Mouse (Mus musculus) embryonic fibroblast, embryonic 13.5 days (primary cell): ENCODE data around the gene Gna11.

Source experiments
- CTCF ChIP-seq: IDR thresholded peaks from 2 replicates; pipeline ENCODE4 v1.5.1; 2011; ENCODE audit warnings: mild to moderate bottlenecking, control low read depth, low read length, moderate library complexity, borderline replicate concordance; ENCODE audit not compliant: insufficient read depth
- POLR2A ChIP-seq: IDR thresholded peaks from 2 replicates; pipeline ENCODE4 v1.6.1; 2011; ENCODE audit warnings: low read depth, mild to moderate bottlenecking, control low read depth, low read length, moderate library complexity

DNA sequence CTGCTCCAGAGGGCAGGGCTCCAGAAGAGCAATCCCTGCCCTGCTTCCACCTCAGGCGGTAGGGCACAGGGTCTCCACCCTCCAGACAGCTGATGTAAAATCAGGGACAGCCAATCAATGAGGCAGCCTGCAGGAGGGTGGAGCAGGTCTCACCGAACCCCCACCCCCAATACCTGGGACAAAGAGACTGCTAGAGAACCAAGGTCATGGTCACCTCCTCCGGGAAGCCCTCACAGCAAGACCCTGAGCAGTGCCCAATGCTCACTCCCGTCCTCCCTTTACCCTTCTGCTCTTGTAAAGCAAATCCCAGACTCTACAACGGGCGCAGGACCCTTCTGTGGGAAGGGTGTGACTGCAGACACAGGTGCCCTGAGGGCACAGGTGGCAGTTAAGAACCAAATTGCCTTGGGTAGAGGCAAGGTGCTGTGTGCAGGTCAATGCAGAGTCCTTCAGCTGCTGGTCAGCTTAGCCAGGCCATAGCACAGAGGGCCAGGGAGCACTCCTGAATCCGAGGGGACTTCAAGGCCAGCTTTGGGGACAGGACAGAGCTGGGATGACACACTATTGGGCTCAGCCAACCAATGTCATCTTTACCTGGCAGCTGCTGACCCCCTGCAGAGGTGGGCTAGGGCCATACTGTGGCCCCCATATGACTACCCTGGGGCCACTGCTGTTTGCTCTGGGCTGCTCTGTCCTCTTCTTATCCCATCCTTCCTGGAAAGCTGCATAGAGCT, 2.1 kb downstream of the Gna11 start:
- TF ChIP-seq CTCF (no peak), POLR2A (no peak)
